1 mouse cellular context compared by ENCODE assay signal in genomic region chrX:139832464-139832863, GRCm38 (mm10).
A peak's percentile ranks its signal among the peaks of the same experiment; 100 is the strongest.
TF ChIP-seq lines count a peak whose summit lies in the region.

No protein-coding gene starts in this region.

TF ChIP-seq in CH12.LX, 34 proteins besides CTCF, POLR2A, EP300 and RAD21 (continued from another document):
- TF ChIP-seq KAT2A (IDR thresholded peaks at IDR 0.05; ENCODE audit: insufficient replicate concordance, low read length) (no peak), SMC3 (IDR thresholded peaks at IDR 0.05; ENCODE audit: low read depth, low read length) (peak; percentile 85), JUN (IDR thresholded peaks at IDR 0.05; ENCODE audit: insufficient read depth, low read depth, low read length) (no peak), SIN3A (IDR thresholded peaks at IDR 0.05; ENCODE audit: low read length) (no peak), ZNF384 (IDR thresholded peaks at IDR 0.05; ENCODE audit: low read depth, low read length) (no peak), USF1 (IDR thresholded peaks at IDR 0.05; ENCODE audit: low read depth, low read length) (no peak), TBP (conservative IDR thresholded peaks at IDR 0.05; ENCODE audit: low read depth, low read length) (no peak), NRF1 (IDR thresholded peaks at IDR 0.05; ENCODE audit: low read depth, low read length) (no peak), ZMIZ1 (IDR thresholded peaks at IDR 0.05; ENCODE audit: low read depth, low read length) (no peak), IRF4 (IDR thresholded peaks at IDR 0.05; ENCODE audit: low read depth, low read length) (peak; percentile 50; the same call in 1 of the 2 replicates), MAX (IDR thresholded peaks at IDR 0.05; ENCODE audit: low read length) (no peak), GABPA (IDR thresholded peaks at IDR 0.05; ENCODE audit: insufficient replicate concordance, low read depth, low read length) (no peak)
